Mouse (Mus musculus): ENCODE measurements around the gene Clmn. TPM values are rescaled to one million over a fixed set of nuclear protein-coding genes. Genes with fewer than 3 reads are reported as not detected.

Gene Clmn
- polyA plus RNA-seq, 1 experiment from 2014 or later = 1.5 TPM

DNA sequence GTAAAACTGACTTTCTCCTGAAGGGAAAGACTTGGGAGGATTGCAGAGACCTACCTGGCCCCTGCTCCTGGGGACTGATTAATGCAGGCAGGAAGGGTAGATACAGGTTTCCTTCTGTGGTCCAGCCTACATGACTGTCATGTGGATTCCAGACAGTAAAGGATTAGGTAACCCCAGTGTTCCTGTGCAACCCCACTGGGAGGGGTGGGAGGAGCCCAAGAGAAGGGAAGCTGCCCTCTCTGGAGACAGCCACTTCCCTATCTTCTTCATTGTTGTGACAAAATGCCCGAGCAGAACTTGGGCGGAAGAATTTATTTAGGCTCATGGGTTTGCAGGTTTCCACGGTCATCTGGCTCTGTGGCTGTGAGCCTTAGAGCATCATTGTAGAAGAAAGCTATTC lies 3.6 kb upstream of the Clmn start:
- Histone ChIP-seq H3K4me2 (no peak overlapping the region), H3K9ac (ENCODE audit: low read depth, low read length) (no peak overlapping the region), H3K4me1 (replicated peaks; ENCODE audit: control insufficient read depth, insufficient read depth, low read length) (no peaks in the 10 kb centered on the region; the same call in 1 of the 2 replicates), H3K27me3 (replicated peaks; ENCODE audit: control insufficient read depth, insufficient read depth, low read length) (peaks cover 23% of the 10 kb centered on the region), H3K9me3 (ENCODE audit: control insufficient read depth, low read length) (no peaks in the 10 kb centered on the region), H3K27ac (ENCODE audit: low read depth, low read length) (no peak overlapping the region), H3K4me3 (ENCODE audit: low read depth, low read length) (no peak overlapping the region), H3K36me3 (ENCODE audit: control insufficient read depth, insufficient read depth, low read length) (no peaks in the 10 kb centered on the region)
- ATAC-seq (replicated peaks; ENCODE audit: low FRiP score) = no peak
- WGBS = 64% methylated on average over 3 of the region's 3 CpGs
- no peak for DNase-seq (ENCODE audit: low spot score)

DNA sequence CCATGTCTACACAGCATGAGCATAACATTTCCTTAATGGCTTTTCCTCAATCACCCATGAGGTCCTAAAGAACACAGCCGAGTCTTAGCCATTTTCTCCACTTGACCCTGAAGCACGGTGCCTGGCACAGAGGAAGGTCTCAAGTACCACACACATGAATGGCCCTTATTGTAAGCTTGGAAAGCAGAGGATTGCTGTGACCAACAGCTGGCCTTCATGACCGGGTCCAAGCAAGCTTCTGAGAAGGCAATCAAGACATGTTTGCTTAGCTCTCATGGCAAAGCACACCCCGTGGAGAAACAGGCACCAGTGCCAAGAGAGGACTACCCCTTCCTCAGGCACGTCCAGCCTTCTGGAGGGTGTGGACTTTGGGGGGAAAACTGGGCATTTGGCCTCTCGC lies 3.0 kb upstream of the Clmn start:
- Histone ChIP-seq H3K4me2 (no peak overlapping the region), H3K27me3 (replicated peaks; ENCODE audit: control insufficient read depth, insufficient read depth, low read length) (peaks cover 23% of the 10 kb centered on the region), H3K9ac (ENCODE audit: low read depth, low read length) (no peak overlapping the region), H3K4me3 (ENCODE audit: low read depth, low read length) (no peak overlapping the region), H3K9me3 (ENCODE audit: control insufficient read depth, low read length) (no peaks in the 10 kb centered on the region), H3K4me1 (replicated peaks; ENCODE audit: control insufficient read depth, insufficient read depth, low read length) (no peaks in the 10 kb centered on the region; the same call in 1 of the 2 replicates), H3K27ac (ENCODE audit: low read depth, low read length) (no peak overlapping the region), H3K36me3 (ENCODE audit: control insufficient read depth, insufficient read depth, low read length) (no peaks in the 10 kb centered on the region)
- 77% methylated on average over 6 of the region's 6 CpGs for WGBS
- DNase-seq (ENCODE audit: low spot score) = no peak
- ATAC-seq (replicated peaks; ENCODE audit: low FRiP score) = no peak

- H3K9me3 ChIP-seq (ENCODE audit: control insufficient read depth, low read length) = no peaks in the 10 kb centered on the region
- no peak for DNase-seq (ENCODE audit: low spot score)
- H3K4me3 ChIP-seq (ENCODE audit: low read depth, low read length) = peak overlapping the region; percentile 69
- WGBS = 0% methylated on average over 6 of the region's 10 CpGs
- H3K9ac ChIP-seq (ENCODE audit: low read depth, low read length) = peak overlapping the region; percentile 20; the same call in 1 of the 2 replicates
- peak overlapping the region; percentile 90 for H3K4me2 ChIP-seq
- no peak; the same call in 1 of the 2 replicates for ATAC-seq (replicated peaks; ENCODE audit: low FRiP score)
- no peak overlapping the region for H3K27ac ChIP-seq (ENCODE audit: low read depth, low read length)
- peaks cover 23% of the 10 kb centered on the region for H3K27me3 ChIP-seq (replicated peaks; ENCODE audit: control insufficient read depth, insufficient read depth, low read length)
- no peaks in the 10 kb centered on the region; the same call in 1 of the 2 replicates for H3K4me1 ChIP-seq (replicated peaks; ENCODE audit: control insufficient read depth, insufficient read depth, low read length)
- no peaks in the 10 kb centered on the region for H3K36me3 ChIP-seq (ENCODE audit: control insufficient read depth, insufficient read depth, low read length)
Observed at GRCm38 (mm10) chr12:104865166-104865535, 275 bp upstream of the Clmn start.

GRCm38 (mm10) chr12:104863653-104864052 lies 1.2 kb downstream of the Clmn start:
- no peak overlapping the region for H3K4me3 ChIP-seq (ENCODE audit: low read depth, low read length)
- 63% methylated on average over 7 of the region's 7 CpGs for WGBS
- peak overlapping the region; percentile 13; the same call in 1 of the 2 replicates for H3K4me2 ChIP-seq
- ATAC-seq (replicated peaks; ENCODE audit: low FRiP score) = no peak
- no peak overlapping the region for H3K9ac ChIP-seq (ENCODE audit: low read depth, low read length)
- no peak for DNase-seq (ENCODE audit: low spot score)
- peaks cover 23% of the 10 kb centered on the region for H3K27me3 ChIP-seq (replicated peaks; ENCODE audit: control insufficient read depth, insufficient read depth, low read length)
- H3K27ac ChIP-seq (ENCODE audit: low read depth, low read length) = no peak overlapping the region
- H3K4me1 ChIP-seq (replicated peaks; ENCODE audit: control insufficient read depth, insufficient read depth, low read length) = no peaks in the 10 kb centered on the region; the same call in 1 of the 2 replicates
- H3K9me3 ChIP-seq (ENCODE audit: control insufficient read depth, low read length) = no peaks in the 10 kb centered on the region
- no peaks in the 10 kb centered on the region for H3K36me3 ChIP-seq (ENCODE audit: control insufficient read depth, insufficient read depth, low read length)

- H3K9me3 ChIP-seq (ENCODE audit: control insufficient read depth, low read length) = no peaks in the 10 kb centered on the region
- DNase-seq (ENCODE audit: low spot score) = no peak
- H3K27ac ChIP-seq (ENCODE audit: low read depth, low read length) = no peak overlapping the region
- 85% methylated on average over 7 of the region's 7 CpGs for WGBS
- ATAC-seq (replicated peaks; ENCODE audit: low FRiP score) = no peak
- H3K4me1 ChIP-seq (replicated peaks; ENCODE audit: control insufficient read depth, insufficient read depth, low read length) = no peaks in the 10 kb centered on the region; the same call in 1 of the 2 replicates
- H3K27me3 ChIP-seq (replicated peaks; ENCODE audit: control insufficient read depth, insufficient read depth, low read length) = peaks cover under 1% of the 10 kb centered on the region
- H3K4me3 ChIP-seq (ENCODE audit: low read depth, low read length) = no peak overlapping the region
- no peak overlapping the region for H3K9ac ChIP-seq (ENCODE audit: low read depth, low read length)
- H3K36me3 ChIP-seq (ENCODE audit: control insufficient read depth, insufficient read depth, low read length) = no peaks in the 10 kb centered on the region
- no peak overlapping the region for H3K4me2 ChIP-seq
Observed at GRCm38 (mm10) chr12:104859140-104859539, 5.7 kb downstream of the Clmn start.

DNA sequence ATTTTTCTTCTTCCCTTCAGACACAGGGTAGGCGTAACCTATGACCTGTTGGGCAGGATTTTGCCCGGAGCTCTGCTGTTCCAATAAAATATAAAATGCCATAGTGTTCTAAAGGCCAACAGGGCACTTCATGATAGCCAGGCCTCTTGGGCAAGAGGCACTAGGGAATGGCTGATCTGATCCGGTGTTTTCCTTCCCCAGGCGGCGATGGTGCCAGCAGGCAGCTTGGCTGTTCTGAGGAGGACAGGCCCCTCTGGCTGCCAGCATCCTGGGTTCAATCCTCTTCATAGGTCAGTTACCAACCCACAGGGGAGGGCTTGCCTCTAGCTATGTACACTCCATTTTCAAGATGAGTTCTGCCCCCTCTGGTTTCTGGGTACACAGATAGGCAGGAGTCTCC lies 6.1 kb downstream of the Clmn start:
- Histone ChIP-seq H3K4me2 (no peak overlapping the region), H3K4me3 (ENCODE audit: low read depth, low read length) (no peak overlapping the region), H3K36me3 (ENCODE audit: control insufficient read depth, insufficient read depth, low read length) (no peaks in the 10 kb centered on the region), H3K9ac (ENCODE audit: low read depth, low read length) (no peak overlapping the region), H3K9me3 (ENCODE audit: control insufficient read depth, low read length) (no peaks in the 10 kb centered on the region), H3K4me1 (replicated peaks; ENCODE audit: control insufficient read depth, insufficient read depth, low read length) (no peaks in the 10 kb centered on the region), H3K27ac (ENCODE audit: low read depth, low read length) (no peak overlapping the region), H3K27me3 (replicated peaks; ENCODE audit: control insufficient read depth, insufficient read depth, low read length) (no peaks in the 10 kb centered on the region; the same call in 1 of the 2 replicates)
- no peak for DNase-seq (ENCODE audit: low spot score)
- no peak for ATAC-seq (replicated peaks; ENCODE audit: low FRiP score)
- WGBS = 91% methylated on average over 5 of the region's 5 CpGs

GRCm38 (mm10) chr12:104857614-104858013 lies 7.3 kb downstream of the Clmn start:
- H3K9ac ChIP-seq (ENCODE audit: low read depth, low read length) = no peak overlapping the region
- DNase-seq (ENCODE audit: low spot score) (no peak), ATAC-seq (replicated peaks; ENCODE audit: low FRiP score) (no peak)
- H3K4me2 ChIP-seq = no peak overlapping the region
- no peaks in the 10 kb centered on the region for H3K27me3 ChIP-seq (replicated peaks; ENCODE audit: control insufficient read depth, insufficient read depth, low read length)
- no peaks in the 10 kb centered on the region for H3K4me1 ChIP-seq (replicated peaks; ENCODE audit: control insufficient read depth, insufficient read depth, low read length)
- H3K4me3 ChIP-seq (ENCODE audit: low read depth, low read length) = no peak overlapping the region
- H3K9me3 ChIP-seq (ENCODE audit: control insufficient read depth, low read length) = no peaks in the 10 kb centered on the region
- 72% methylated on average over 10 of the region's 10 CpGs for WGBS
- H3K36me3 ChIP-seq (ENCODE audit: control insufficient read depth, insufficient read depth, low read length) = no peaks in the 10 kb centered on the region
- H3K27ac ChIP-seq (ENCODE audit: low read depth, low read length) = no peak overlapping the region

DNA sequence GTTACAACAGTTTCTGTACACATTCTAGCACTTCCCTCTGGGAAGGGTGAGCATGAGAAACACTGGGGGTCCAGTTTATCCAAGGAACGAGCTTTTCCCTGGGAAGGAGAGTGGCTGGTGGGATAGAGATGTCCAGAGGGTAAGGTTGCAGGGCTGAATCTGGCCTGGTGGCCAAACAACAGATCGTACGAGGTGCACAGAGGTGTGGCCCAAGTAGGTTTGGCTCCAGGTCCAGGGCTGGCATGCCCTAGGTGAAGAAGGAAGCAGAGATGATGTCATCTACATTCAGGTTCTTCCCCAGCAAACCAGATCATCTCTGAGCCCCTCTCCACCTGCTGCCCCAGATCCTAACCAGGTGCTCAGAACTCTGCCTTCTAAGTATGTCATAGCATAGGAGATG lies 8.3 kb downstream of the Clmn start:
- no peaks in the 10 kb centered on the region for H3K36me3 ChIP-seq (ENCODE audit: control insufficient read depth, insufficient read depth, low read length)
- H3K27me3 ChIP-seq (replicated peaks; ENCODE audit: control insufficient read depth, insufficient read depth, low read length) = no peaks in the 10 kb centered on the region
- no peak for ATAC-seq (replicated peaks; ENCODE audit: low FRiP score)
- 63% methylated on average over 3 of the region's 3 CpGs for WGBS
- H3K4me1 ChIP-seq (replicated peaks; ENCODE audit: control insufficient read depth, insufficient read depth, low read length) = peaks cover under 1% of the 10 kb centered on the region
- no peak for DNase-seq (ENCODE audit: low spot score)
- H3K4me3 ChIP-seq (ENCODE audit: low read depth, low read length) = no peak overlapping the region
- H3K4me2 ChIP-seq = no peak overlapping the region
- H3K27ac ChIP-seq (ENCODE audit: low read depth, low read length) = no peak overlapping the region
- H3K9me3 ChIP-seq (ENCODE audit: control insufficient read depth, low read length) = no peaks in the 10 kb centered on the region
- H3K9ac ChIP-seq (ENCODE audit: low read depth, low read length) = no peak overlapping the region

DNA sequence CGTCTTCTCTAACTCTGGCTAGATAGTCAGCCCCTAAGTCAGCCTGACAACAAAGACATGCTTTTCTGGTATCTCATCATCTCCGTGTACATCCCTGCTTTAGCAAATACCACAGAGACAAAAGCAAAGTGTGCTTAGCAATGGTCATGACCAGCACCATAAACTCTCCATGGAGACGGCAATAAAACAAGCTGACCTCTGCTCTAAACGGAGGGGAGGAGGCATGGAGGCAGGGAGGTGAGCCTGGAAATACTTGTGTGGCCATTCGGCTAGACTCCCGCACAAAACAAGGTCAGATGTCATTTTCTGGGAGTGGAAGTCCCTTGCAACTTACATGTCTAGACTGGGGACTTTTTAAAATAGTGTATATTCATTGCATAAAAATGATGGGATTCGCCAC lies 9.3 kb downstream of the Clmn start:
- Histone ChIP-seq H3K4me1 (replicated peaks; ENCODE audit: control insufficient read depth, insufficient read depth, low read length) (peaks cover 6% of the 10 kb centered on the region), H3K36me3 (ENCODE audit: control insufficient read depth, insufficient read depth, low read length) (no peaks in the 10 kb centered on the region), H3K27me3 (replicated peaks; ENCODE audit: control insufficient read depth, insufficient read depth, low read length) (no peaks in the 10 kb centered on the region), H3K27ac (ENCODE audit: low read depth, low read length) (no peak overlapping the region), H3K9me3 (ENCODE audit: control insufficient read depth, low read length) (no peaks in the 10 kb centered on the region), H3K4me3 (ENCODE audit: low read depth, low read length) (no peak overlapping the region), H3K9ac (ENCODE audit: low read depth, low read length) (no peak overlapping the region), H3K4me2 (no peak overlapping the region)
- ATAC-seq (replicated peaks; ENCODE audit: low FRiP score) (no peak), DNase-seq (ENCODE audit: low spot score) (no peak)
- WGBS = 65% methylated on average over 7 of the region's 7 CpGs

Measured in liver, embryonic 11.5 days (tissue).